Mouse (Mus musculus) thymus, adult 2 months (tissue): Measurements from ENCODE around the gene Add2. TPM values are rescaled to one million over a fixed set of nuclear protein-coding genes. Genes with fewer than 3 reads are reported as not detected.
A peak's percentile ranks its signal among the peaks of the same experiment; 100 is the strongest.

ENCODE experiments used
- DNase-seq: peaks from one replicate; pipeline ENCODE4 v3.0.0; 2021
- H3K27ac ChIP-seq: fragments of 200-500 bp; 2 replicates; pipeline ENCODE4 v1.5.1; 2012; ENCODE audit warnings: low read length, control low read depth; ENCODE audit not compliant: control insufficient read depth, insufficient read depth
- H3K27me3 ChIP-seq: fragments of 200-500 bp; 2 replicates; pipeline ENCODE4 v1.6.1; 2012; ENCODE audit warnings: mild to moderate bottlenecking, low read length, moderate library complexity, mixed read lengths; ENCODE audit not compliant: control insufficient read depth, insufficient read depth
- H3K36me3 ChIP-seq: fragments of 200-500 bp; 2 replicates; pipeline ENCODE4 v1.6.1; 2012; ENCODE audit warnings: mild to moderate bottlenecking, low read length, moderate library complexity; ENCODE audit not compliant: control insufficient read depth, insufficient read depth
- H3K4me1 ChIP-seq: fragments of 200-500 bp; replicated peaks from 2 replicates; pipeline ENCODE4 v1.6.1; 2012; ENCODE audit warnings: low read length; ENCODE audit not compliant: control insufficient read depth, insufficient read depth
- H3K4me3 ChIP-seq: fragments of 200-500 bp; 2 replicates; pipeline ENCODE4 v1.5.1; 2012; ENCODE audit warnings: mild to moderate bottlenecking, low read length, control low read depth, moderate library complexity; ENCODE audit not compliant: control insufficient read depth, insufficient read depth
- CTCF ChIP-seq: fragments of 200-500 bp; IDR thresholded peaks from 2 replicates; pipeline ENCODE4 v1.5.1; 2012; ENCODE audit warnings: mild to moderate bottlenecking, control low read depth, low read length, moderate library complexity, borderline replicate concordance; ENCODE audit not compliant: control insufficient read depth, poor library complexity, insufficient read depth; ENCODE audit errors: extremely low read depth
- POLR2A ChIP-seq: fragments of 200-500 bp; IDR thresholded peaks from 2 replicates; pipeline ENCODE4 v1.6.1; 2012; ENCODE audit warnings: mild to moderate bottlenecking, low read length, control low read depth, moderate library complexity; ENCODE audit not compliant: control insufficient read depth, poor library complexity, insufficient read depth; ENCODE audit errors: extremely low read depth
- WGBS: fragments of 180-500 bp; shearing (Covaris S2); methylation state at CpG from one replicate; pipeline ENCODE4 v1.1.7; 2018; 5-methylcytosine and 5-hydroxymethylcytosine counted together
- polyA plus RNA-seq: library from polyadenylated mRNA; depleted of rRNA; stranded (reverse); fragments of >200 nt; gene quantifications from 2 replicates; pipeline ENCODE4 v1.2.3, GENCODE M21; 2012

Add2 gene
- polyA plus RNA-seq, 1 experiment: 0.31 TPM

DNA sequence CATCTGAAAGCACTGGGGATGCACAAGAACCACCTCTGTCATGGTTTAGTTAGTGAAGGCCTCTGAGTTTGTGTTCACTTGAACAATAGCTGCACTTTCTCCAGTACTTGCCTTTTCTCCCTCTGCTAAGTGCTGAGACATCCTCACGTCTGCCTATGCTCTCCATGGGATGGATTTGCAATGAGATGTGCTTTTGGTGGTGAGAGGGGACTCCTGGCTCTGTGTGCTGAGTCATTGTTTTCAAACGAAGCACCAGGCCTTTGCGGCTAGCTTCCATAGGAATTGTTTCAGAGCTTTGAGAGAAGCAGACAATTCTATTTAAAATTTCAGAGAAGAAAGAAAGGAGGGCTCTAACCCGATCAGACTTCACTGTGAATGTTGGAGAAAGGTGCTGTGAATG, 76.2 kb downstream of the Add2 start:
- H3K27ac ChIP-seq: no peak overlapping the region
- TF ChIP-seq POLR2A: no peak
- no peak for TF ChIP-seq CTCF
- 49% methylated on average over 4 of the region's 4 CpGs for WGBS
- no peak for DNase-seq
- H3K4me1 ChIP-seq: no peaks in the 10 kb centered on the region
- H3K4me3 ChIP-seq: no peak overlapping the region
- H3K36me3 ChIP-seq: no peaks in the 10 kb centered on the region
- H3K27me3 ChIP-seq: no peaks in the 10 kb centered on the region; the same call in 1 of the 2 replicates

DNA sequence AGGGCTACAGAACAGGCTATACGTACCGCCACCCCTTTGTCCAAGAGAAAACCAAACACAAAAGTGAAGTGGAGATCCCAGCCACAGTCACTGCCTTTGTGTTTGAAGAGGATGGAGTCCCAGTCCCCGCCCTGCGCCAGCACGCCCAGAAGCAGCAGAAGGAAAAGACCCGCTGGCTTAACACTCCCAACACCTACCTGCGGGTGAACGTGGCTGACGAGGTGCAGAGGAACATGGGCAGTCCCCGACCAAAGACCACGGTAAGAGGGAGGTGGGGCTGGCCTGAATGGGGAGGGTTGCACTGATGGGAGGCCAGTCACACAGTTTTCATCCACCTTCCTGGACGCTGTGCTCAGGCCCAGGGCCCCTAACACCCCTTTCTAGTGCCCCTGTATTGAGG, 77.6 kb downstream of the Add2 start:
- no peak overlapping the region for H3K27ac ChIP-seq
- DNase-seq: no peak
- no peaks in the 10 kb centered on the region for H3K4me1 ChIP-seq
- H3K36me3 ChIP-seq: no peaks in the 10 kb centered on the region
- no peak overlapping the region for H3K4me3 ChIP-seq
- no peaks in the 10 kb centered on the region; the same call in 1 of the 2 replicates for H3K27me3 ChIP-seq
- WGBS: 91% methylated on average over 12 of the region's 12 CpGs
- TF ChIP-seq CTCF (no peak), POLR2A (no peak)

DNA sequence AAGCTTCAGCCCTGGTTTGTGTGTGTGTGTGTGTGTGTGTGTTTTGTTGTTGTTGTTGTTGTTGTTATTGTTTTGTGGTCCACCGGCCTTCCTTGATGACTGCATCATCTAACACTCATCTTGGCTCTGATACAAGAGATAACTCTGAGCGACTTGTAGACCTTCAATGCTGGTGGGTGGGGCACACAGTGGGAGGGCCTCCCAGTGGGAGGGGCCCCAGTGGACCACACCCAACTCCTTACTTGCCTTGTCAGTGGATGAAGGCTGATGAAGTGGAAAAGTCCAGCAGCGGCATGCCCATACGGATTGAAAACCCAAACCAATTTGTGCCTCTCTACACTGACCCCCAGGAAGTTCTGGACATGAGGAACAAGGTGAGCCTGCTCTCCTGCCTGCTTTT, 78.6 kb downstream of the Add2 start:
- Histone ChIP-seq H3K36me3 (no peaks in the 10 kb centered on the region), H3K27me3 (no peaks in the 10 kb centered on the region; the same call in 1 of the 2 replicates), H3K4me3 (no peak overlapping the region), H3K27ac (no peak overlapping the region), H3K4me1 (no peaks in the 10 kb centered on the region)
- no peak for DNase-seq
- TF ChIP-seq POLR2A (no peak), CTCF (no peak)
- WGBS: 91% methylated on average over 4 of the region's 4 CpGs

DNA sequence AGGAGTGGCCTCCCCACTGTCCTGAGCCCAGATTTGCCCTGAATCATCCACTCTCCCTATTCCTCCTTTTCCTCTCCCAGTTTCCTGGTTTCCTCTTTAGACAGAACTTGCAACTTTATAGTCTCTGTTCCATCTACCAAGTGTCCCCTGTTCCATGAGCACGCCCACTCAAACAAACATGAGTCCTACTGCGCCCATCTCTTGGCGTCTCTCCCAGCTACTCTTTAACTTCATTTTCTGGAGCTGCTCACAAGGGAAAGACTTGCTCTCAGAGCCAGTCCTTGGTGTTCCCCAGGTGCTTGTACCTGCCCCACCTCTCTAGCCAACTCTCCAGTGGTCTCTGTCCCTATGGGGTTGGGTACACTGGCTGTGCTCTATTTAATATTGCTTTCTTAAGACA, 87.4 kb downstream of the Add2 start:
- no peak for DNase-seq
- no peak overlapping the region for H3K4me3 ChIP-seq
- H3K36me3 ChIP-seq: no peaks in the 10 kb centered on the region
- no peaks in the 10 kb centered on the region for H3K4me1 ChIP-seq
- TF ChIP-seq POLR2A (no peak), CTCF (no peak)
- no peak overlapping the region for H3K27ac ChIP-seq
- H3K27me3 ChIP-seq: no peaks in the 10 kb centered on the region
- WGBS: 91% methylated on average over 3 of the region's 3 CpGs

DNA sequence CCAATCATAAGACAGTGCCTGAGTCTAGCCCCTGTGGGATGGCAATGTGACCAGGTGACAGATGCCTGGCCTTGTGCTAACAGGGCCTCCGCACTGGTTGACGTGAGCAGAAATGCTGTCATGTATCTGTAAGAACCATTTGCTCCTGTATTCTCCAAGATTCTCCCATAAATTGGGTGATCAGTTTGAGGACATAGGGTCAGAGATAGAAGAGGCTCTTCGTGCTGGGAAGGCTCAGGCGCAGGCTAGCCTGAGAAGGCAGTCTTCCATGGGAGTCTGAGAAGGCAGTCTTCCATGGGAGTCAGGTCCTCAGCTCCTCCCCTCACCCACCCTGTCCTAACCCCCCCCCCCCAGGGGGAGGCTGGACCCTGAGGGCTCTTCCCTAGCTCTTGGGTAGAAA, 94.6 kb downstream of the Add2 start:
- 93% methylated on average over 4 of the region's 4 CpGs for WGBS
- no peaks in the 10 kb centered on the region for H3K27me3 ChIP-seq
- H3K4me1 ChIP-seq: no peaks in the 10 kb centered on the region
- H3K36me3 ChIP-seq: no peaks in the 10 kb centered on the region
- H3K4me3 ChIP-seq: no peak overlapping the region
- DNase-seq: no peak
- TF ChIP-seq CTCF (no peak), POLR2A (no peak)
- H3K27ac ChIP-seq: no peak overlapping the region

DNA sequence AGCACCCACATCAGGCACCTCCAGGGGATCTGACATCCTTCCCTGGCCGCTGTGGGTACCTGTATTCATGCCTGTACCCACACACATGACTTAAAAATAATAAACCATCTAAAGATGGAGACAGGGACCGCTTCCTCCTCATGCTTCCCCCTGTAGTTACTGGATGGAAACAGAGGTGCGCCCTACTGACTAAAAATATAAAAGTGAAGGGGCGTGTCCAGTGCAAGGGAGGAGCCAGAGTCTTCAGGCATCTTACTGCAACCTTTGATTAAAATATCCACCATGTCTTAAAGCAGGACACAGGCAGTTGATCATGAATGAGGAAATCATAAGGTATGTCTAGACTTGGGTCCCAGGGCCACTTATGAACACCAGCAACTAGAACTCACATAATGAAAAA, 97.3 kb downstream of the Add2 start:
- Histone ChIP-seq H3K4me3 (no peak overlapping the region), H3K27ac (no peak overlapping the region), H3K4me1 (no peaks in the 10 kb centered on the region), H3K36me3 (no peaks in the 10 kb centered on the region), H3K27me3 (no peaks in the 10 kb centered on the region)
- WGBS: 55% methylated on average over 4 of the region's 4 CpGs
- DNase-seq: no peak
- no peak for TF ChIP-seq POLR2A
- no peak for TF ChIP-seq CTCF

DNA sequence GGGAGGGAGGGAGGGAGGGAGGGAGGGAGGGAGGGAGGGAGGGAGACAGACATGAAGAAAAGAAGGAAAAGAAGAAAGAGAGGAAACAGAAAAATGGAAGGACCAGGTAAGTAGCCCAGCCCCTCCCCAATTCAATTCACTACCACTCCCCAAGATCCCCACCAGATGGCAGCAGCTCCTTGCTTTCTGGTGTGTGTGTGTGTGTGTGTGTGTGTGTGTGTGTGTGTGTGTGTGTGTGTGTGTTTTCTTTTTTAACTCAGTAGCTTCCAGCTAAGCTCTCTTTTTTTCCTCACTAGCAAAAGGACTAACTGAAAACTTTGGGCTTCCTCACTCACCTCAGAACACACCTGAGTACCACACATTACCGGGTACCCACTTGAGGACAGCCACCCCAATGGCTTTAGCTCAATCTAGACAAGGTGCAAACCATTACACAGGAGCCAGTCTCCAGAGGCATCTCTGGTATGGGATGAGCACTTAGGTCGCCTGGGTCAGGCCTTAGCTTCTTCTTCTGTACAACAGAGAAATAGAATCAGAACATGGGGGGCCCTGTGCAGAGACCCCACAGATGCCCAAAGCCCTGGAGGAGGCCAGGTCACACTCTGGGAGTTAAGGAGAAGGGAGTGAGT, 98.6 kb downstream of the Add2 start:
- H3K27ac ChIP-seq: no peak overlapping the region
- H3K4me1 ChIP-seq: no peaks in the 10 kb centered on the region
- 60% methylated on average over 2 of the region's 2 CpGs for WGBS
- peak; percentile 47 for DNase-seq
- no peaks in the 10 kb centered on the region for H3K36me3 ChIP-seq
- TF ChIP-seq POLR2A (no peak), CTCF (no peak)
- H3K27me3 ChIP-seq: no peaks in the 10 kb centered on the region
- H3K4me3 ChIP-seq: no peak overlapping the region
